Mouse (Mus musculus) liver, adult 2 months (tissue): ENCODE results near the gene Hsd17b14. TPM values are rescaled to one million over a fixed set of nuclear protein-coding genes. Genes with fewer than 3 reads are reported as not detected.

Experiments
- DNase-seq: peaks from one replicate; pipeline ENCODE4 v3.0.0-alpha.2; 2011; ENCODE audit warnings: low read depth, low spot score; ENCODE audit errors: extremely low read depth
- H3K27ac ChIP-seq: fragments of 200-500 bp; replicated peaks from 2 replicates; pipeline ENCODE4 v1.5.1; 2012; ENCODE audit warnings: low read depth, mild to moderate bottlenecking, control low read depth, inconsistent platforms, low read length; ENCODE audit not compliant: insufficient read depth
- H3K27me3 ChIP-seq: fragments of 200-500 bp; 2 replicates; pipeline ENCODE4 v1.6.1; 2012; ENCODE audit warnings: mild to moderate bottlenecking, moderate library complexity, low read length, inconsistent platforms; ENCODE audit not compliant: control insufficient read depth, insufficient read depth
- H3K36me3 ChIP-seq: fragments of 200-500 bp; 2 replicates; pipeline ENCODE4 v1.6.1; 2012; ENCODE audit warnings: low read length, inconsistent platforms; ENCODE audit not compliant: control insufficient read depth, insufficient read depth
- H3K4me1 ChIP-seq: fragments of 200-500 bp; 2 replicates; pipeline ENCODE4 v1.6.1; 2011; ENCODE audit warnings: low read length; ENCODE audit not compliant: control insufficient read depth, insufficient read depth
- H3K4me3 ChIP-seq: fragments of 200-500 bp; 2 replicates; pipeline ENCODE4 v1.5.1; 2011; ENCODE audit warnings: low read depth, mild to moderate bottlenecking, control low read depth, low read length, moderate library complexity; ENCODE audit not compliant: insufficient read depth
- H3K79me2 ChIP-seq: fragments of 200-500 bp; 2 replicates; pipeline ENCODE4 v1.6.1; 2012; ENCODE audit warnings: inconsistent platforms, mild to moderate bottlenecking, low read length, moderate library complexity; ENCODE audit not compliant: control insufficient read depth, insufficient read depth
- H3K9ac ChIP-seq: fragments of 200-500 bp; 2 replicates; pipeline ENCODE4 v1.6.1; 2012; ENCODE audit warnings: low read depth, mild to moderate bottlenecking, control low read depth, inconsistent platforms, low read length
- CTCF ChIP-seq: fragments of 200-500 bp; IDR thresholded peaks from 2 replicates; pipeline ENCODE4 v1.5.1; 2011; ENCODE audit warnings: low read depth, low read length, control low read depth
- POLR2A ChIP-seq: fragments of 200-500 bp; IDR thresholded peaks from 2 replicates; pipeline ENCODE4 v1.6.1; 2011; ENCODE audit warnings: low read length, control low read depth; ENCODE audit not compliant: insufficient read depth; ENCODE audit errors: extremely low read depth
- WGBS: fragments of 180-500 bp; shearing (Covaris S2); methylation state at CpG from one replicate; pipeline ENCODE4 v1.1.7; 2018; 5-methylcytosine and 5-hydroxymethylcytosine counted together
- polyA plus RNA-seq: library from polyadenylated mRNA; depleted of rRNA; stranded (reverse); fragments of >200 nt; gene quantifications from 2 replicates; pipeline ENCODE4 v1.2.3, GENCODE M21; 2012
- total RNA-seq: library from RNA; depleted of rRNA; stranded (reverse); fragments of >200 nt; gene quantifications from 2 replicates; pipeline ENCODE4 v1.2.3, GENCODE M21; 2014

Gene Hsd17b14
- total and polyA plus RNA-seq, 2 experiments = not detected

GRCm38 (mm10) chr7:45587631-45588592 is 33.2 kb downstream of the Hsd17b14 start:
- no peak for DNase-seq
- no peaks in the 10 kb centered on the region for H3K79me2 ChIP-seq
- TF ChIP-seq POLR2A = no peak
- no peak for TF ChIP-seq CTCF
- 96% methylated on average over 23 of the region's 23 CpGs for WGBS
- H3K4me3 ChIP-seq = no peak overlapping the region
- H3K27ac ChIP-seq = no peak overlapping the region
- no peak overlapping the region for H3K9ac ChIP-seq
- H3K27me3 ChIP-seq = no peaks in the 10 kb centered on the region
- H3K4me1 ChIP-seq = no peaks in the 10 kb centered on the region; the same call in 1 of the 2 replicates
- peaks cover 2% of the 10 kb centered on the region; the same call in 1 of the 2 replicates for H3K36me3 ChIP-seq

- no peak for TF ChIP-seq POLR2A
- peak; percentile 92 for TF ChIP-seq CTCF
- peaks cover 2% of the 10 kb centered on the region; the same call in 1 of the 2 replicates for H3K36me3 ChIP-seq
- peak; percentile 96 for DNase-seq
- no peak overlapping the region for H3K4me3 ChIP-seq
- H3K79me2 ChIP-seq = no peaks in the 10 kb centered on the region
- no peaks in the 10 kb centered on the region; the same call in 1 of the 2 replicates for H3K4me1 ChIP-seq
- H3K27ac ChIP-seq = no peak overlapping the region
- H3K27me3 ChIP-seq = no peaks in the 10 kb centered on the region
- H3K9ac ChIP-seq = no peak overlapping the region
- WGBS = 10% methylated on average over 19 of the region's 19 CpGs
Observed at GRCm38 (mm10) chr7:45589173-45589572, 34.5 kb downstream of the Hsd17b14 start.

GRCm38 (mm10) chr7:45589898-45590297 is 35.2 kb downstream of the Hsd17b14 start:
- TF ChIP-seq POLR2A (no peak), CTCF (no peak)
- no peak overlapping the region for H3K27ac ChIP-seq
- H3K79me2 ChIP-seq = no peaks in the 10 kb centered on the region
- H3K36me3 ChIP-seq = peaks cover 2% of the 10 kb centered on the region; the same call in 1 of the 2 replicates
- no peak overlapping the region for H3K4me3 ChIP-seq
- WGBS = 96% methylated on average over 5 of the region's 5 CpGs
- H3K4me1 ChIP-seq = no peaks in the 10 kb centered on the region; the same call in 1 of the 2 replicates
- H3K9ac ChIP-seq = no peak overlapping the region
- H3K27me3 ChIP-seq = no peaks in the 10 kb centered on the region
- DNase-seq = no peak

GRCm38 (mm10) chr7:45590874-45591273 is 36.2 kb downstream of the Hsd17b14 start:
- H3K4me3 ChIP-seq = no peak overlapping the region
- no peak overlapping the region for H3K9ac ChIP-seq
- no peak for DNase-seq
- WGBS = 44% methylated on average over 3 of the region's 3 CpGs
- H3K79me2 ChIP-seq = no peaks in the 10 kb centered on the region
- H3K27ac ChIP-seq = no peak overlapping the region
- no peaks in the 10 kb centered on the region for H3K27me3 ChIP-seq
- no peaks in the 10 kb centered on the region; the same call in 1 of the 2 replicates for H3K4me1 ChIP-seq
- no peaks in the 10 kb centered on the region; the same call in 1 of the 2 replicates for H3K36me3 ChIP-seq
- TF ChIP-seq CTCF (no peak), POLR2A (no peak)

GRCm38 (mm10) chr7:45591880-45592279 is 37.2 kb downstream of the Hsd17b14 start:
- Histone ChIP-seq H3K9ac (no peak overlapping the region), H3K36me3 (no peaks in the 10 kb centered on the region), H3K4me3 (no peak overlapping the region), H3K27me3 (no peaks in the 10 kb centered on the region), H3K79me2 (no peaks in the 10 kb centered on the region), H3K27ac (no peak overlapping the region), H3K4me1 (peaks cover 3% of the 10 kb centered on the region; the same call in 1 of the 2 replicates)
- TF ChIP-seq POLR2A (no peak), CTCF (no peak)
- 69% methylated on average over 7 of the region's 7 CpGs for WGBS
- DNase-seq = no peak
